Mouse (Mus musculus): ENCODE measurements at regions not wholly inside any gene's neighbourhood (a gene's known extent, or its start where the extent isn't known, plus 50 kb on each side); places are given as distances from the start of the nearest gene placed in this dataset.

DNA sequence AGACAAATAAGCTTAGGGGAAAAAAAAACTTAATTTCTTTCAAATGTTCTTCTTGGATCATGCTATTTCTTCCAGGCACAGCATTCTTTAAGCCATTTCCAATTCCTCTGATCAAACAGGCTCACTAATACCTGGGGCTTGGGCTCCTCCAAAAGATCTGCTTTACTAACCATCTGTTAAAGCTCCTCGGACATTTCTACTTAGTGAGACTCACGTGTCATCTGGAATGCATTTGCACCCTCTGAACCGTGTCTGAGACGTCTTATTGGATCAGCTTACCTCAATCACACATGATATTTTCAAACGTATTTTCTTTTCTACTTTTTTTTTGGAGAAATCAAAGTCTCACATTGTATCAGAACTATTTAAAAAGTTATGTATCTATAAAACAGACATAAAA, 132.4 kb downstream of the Npr3 start:
- DNase-seq (ENCODE audit: low read depth, low spot score), result peak; percentile 53

DNA sequence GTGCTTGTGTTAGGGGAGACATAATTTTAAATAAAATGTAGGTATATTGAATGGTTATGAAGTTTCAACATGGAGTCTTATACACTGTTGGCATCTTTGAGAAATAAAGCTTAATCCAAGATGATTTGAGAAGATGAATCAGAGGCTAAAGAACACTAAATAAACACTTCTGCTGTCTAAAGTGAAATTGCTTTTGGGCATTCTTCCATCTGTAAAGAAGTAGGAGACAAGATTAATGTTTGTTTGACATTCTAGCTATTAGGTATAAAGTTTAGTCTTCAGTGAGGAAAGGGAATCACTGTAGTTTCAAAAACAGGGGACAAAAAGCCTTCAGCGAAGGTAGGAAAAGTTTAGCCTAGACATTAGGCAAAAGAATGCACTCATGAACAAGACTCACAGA, 136.5 kb downstream of the Npr3 start:
- DNase-seq (ENCODE audit: low read depth, low spot score), result no peak

DNA sequence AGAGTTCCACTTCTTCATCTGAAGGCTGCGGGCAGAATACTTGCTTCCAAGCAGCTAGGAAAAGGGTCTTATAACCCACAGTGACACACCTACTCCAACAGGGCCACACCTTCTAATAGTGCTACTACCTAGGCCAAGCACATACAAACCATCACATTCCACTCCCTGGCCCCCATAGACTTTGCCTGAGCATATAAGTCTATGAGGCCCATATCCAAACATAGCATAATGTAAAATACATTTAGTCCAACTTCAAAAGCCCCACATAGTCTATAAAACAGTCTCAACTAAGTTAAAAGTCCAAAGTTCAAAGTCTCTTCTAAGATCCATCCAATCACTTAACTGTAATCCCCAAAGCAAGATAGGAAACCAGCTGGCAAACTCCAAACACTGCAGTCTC, 149.1 kb downstream of the Npr3 start:
- no peak for DNase-seq (ENCODE audit: low read depth, low spot score)

DNA sequence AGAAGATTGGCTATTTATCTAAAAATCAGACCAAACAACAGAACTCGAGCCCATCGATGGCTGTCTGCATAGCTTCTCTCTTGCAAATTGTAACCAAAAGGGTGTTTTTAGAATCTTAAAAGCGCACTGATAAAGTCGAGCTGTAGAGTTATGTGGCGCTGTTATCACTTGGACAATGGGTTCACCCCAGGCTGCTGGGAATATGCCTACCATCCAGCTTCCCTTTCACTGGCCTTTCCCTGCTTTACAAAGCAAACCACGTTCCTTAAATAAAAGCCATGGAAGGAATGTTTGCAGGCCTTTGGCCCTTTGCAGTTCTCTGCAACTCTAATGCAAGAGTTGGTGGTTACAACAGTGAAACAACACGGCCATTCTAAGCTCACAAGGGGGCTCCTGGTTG, 150.3 kb downstream of the Npr3 start:
- DNase-seq (ENCODE audit: low read depth, low spot score), result no peak

DNA sequence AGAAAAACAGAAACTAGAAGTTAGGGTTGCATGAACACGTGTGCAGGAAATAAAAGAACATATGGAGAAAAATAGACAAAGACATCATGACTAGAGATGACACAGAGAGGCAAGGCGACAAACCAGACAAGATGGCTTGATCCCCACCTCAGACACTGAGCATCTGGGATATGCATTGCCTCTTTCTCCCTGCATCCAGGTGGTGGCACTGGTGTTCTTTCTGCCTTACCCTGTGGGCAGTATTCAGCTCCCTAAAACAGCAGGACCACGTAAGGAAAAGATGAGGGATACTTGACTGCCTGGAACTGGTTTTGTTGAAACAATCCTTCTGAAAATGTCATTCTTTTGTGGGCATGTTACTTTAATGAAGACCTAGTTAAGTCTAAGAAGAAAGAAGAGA, 153.9 kb downstream of the Npr3 start:
- DNase-seq (ENCODE audit: low read depth, low spot score), result peak; percentile 57

DNA sequence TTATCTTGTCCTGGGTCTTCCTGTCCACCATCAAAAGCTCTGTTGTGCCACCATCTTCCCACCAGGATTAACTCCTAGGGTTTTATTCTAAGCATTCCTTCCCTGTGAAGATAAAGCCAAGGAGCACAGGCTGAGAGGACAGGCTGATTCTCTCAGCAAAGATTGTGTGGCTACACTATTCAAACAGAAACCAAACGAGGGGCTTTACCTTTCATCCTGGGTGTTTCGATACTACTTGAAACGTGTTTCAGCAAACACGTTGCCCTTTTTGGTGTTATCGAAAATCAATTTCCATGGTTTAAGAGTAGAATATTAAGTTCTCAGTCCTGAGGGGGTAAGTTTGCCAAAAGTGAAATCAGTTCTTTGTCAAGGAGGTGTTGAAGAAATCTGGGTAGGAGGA, 156.2 kb downstream of the Npr3 start:
- DNase-seq (ENCODE audit: low read depth, low spot score), result no peak

DNA sequence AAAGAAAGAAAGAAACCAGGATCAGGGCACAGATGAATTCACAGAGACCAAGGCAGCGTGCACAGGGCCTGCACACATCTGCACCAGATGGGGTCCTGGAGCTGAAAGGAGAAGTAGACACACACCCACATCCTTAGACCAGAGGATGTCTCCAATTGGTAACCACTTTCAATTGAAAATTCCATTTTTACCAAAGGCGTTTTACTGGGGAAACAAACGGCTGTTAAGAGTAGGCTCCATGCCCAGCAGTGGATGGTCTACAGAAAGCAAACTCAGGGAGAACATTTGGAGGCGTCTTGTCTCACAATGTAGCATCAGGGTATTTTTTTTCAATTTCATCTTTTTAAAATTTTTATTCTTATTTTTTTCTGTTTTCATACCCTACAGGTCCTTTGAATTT, 157.6 kb downstream of the Npr3 start:
- no peak for DNase-seq (ENCODE audit: low read depth, low spot score)

DNA sequence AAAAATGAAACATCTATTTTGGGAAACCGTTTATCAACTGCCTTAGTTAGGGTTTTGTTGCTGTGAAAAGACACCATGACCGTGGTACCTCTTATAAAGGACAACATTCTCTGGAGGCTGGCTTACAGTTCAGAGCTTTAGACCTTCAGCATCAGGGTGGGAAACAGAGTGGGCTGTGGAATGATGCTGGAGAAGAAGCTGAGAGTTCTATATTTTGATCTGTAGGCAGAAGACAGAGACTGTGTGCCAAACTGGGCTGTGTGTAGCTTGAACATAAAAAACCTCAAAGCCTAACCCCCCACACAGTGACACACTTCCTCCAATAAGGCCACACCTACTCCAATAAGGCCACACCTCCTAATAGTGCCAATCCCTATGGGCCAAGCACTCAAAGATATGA, 158.8 kb downstream of the Npr3 start:
- DNase-seq (ENCODE audit: low read depth, low spot score), result no peak

DNA sequence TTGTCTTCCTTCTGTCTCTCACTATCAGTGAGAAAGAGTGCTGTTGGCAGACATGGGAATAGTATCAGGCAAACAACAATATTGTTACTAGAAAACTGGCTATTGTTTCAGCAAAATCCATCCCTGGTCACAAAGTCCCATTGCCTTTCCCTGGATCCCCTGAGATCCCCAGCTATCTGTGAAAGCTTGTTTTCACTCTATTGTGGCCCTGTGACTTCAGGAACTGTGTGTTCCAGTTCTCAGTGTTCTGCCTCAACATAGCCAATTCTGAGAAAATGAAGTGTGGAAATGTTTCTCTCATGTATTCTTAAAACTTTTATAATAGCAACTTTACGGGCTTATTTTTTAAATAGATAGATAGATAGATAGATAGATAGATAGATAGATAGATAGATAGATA, 160.3 kb downstream of the Npr3 start:
- DNase-seq (ENCODE audit: low read depth, low spot score), result no peak

DNA sequence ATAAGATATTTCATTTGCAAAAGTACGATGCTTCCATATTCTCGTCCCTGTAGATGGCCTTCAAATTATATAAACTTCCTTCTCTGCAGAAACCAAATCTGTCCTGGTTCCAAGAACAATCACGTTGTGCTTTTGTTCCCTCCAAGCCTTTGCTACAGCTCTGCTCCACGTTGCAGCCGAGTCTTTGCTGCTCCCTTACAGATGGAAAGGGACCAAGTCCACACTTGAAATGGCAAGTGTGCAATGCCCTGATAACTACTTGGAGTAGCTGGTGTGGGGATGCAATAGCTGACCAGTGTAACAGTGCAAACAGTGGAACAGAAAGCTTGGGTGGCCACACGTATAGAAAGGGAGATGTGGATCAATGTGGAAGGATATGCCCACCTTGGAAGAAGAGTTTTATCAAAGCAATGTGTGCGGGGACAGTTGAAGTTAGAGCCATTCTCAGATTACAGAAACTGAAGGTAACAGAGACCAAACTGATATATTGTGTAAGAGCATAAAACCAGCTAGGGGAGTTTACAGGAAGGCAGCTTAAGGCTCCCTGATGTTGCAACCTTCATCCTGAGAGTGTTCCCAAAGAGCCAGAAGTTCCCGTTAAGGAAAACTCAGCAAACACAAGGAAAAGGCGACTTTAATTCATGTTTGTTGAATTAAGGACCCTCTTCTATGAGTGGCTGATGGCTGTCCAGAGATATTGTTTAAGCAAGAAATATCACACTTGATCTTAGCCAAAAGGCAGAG, 161.3 kb downstream of the Npr3 start:
- DNase-seq (ENCODE audit: low read depth, low spot score), result no peak

DNA sequence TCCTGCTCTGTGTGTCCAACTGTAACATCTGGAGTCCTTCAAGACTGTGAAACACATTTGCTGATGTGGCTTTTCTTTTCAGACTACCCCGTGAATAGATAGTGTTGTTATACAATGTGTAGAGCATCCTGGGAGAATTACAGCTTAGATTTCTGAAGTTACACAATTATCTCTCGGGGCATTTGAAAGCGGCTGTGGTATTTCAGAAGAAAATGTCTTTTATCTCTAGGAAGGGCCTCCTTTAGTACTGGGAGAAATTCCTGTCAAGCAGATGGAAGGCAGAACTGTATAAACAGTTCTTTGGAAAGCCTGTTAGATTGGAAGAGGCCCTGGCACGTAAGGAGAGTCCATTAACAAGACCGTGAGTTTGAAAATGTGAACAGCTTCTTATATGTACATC, 162.2 kb downstream of the Npr3 start:
- DNase-seq (ENCODE audit: low read depth, low spot score), result no peak

DNA sequence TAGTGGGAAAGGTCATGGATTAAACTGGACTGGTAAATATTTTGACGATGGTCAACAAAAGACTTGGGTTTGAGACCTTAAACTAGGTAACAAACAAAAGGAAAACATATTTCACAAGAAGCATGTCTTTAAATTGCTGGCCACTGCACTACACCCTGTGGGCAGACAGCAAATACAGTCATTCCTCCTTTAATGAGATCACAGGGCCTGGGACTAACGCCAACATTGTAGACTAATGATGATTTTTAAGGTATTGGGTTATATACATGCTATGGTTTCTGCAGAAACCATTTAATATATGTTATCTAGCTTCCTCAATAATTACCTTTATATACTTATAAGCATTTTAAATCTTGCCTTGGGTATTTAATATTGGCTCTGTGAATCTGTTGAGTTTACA, 162.8 kb downstream of the Npr3 start:
- no peak for DNase-seq (ENCODE audit: low read depth, low spot score)

DNA sequence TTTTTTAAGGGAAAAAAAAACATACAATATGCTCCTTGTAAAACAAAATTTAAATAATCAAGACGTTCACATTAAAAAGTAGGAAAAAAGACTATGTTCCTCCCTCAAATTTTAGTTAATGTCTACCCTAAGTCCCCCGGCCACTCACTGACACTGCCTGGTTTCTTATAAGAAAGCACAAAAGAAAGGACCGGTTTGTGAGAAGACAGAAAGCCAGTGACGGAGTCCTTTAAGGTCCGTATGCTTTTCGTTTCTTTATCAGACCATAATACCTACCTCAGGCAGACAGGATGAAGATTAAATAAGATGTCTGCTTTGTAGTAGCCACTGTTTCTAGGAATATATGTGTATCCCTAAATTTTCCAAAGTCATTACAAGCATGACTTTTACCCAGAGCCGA, 164.3 kb downstream of the Npr3 start:
- no peak for DNase-seq (ENCODE audit: low read depth, low spot score)

DNA sequence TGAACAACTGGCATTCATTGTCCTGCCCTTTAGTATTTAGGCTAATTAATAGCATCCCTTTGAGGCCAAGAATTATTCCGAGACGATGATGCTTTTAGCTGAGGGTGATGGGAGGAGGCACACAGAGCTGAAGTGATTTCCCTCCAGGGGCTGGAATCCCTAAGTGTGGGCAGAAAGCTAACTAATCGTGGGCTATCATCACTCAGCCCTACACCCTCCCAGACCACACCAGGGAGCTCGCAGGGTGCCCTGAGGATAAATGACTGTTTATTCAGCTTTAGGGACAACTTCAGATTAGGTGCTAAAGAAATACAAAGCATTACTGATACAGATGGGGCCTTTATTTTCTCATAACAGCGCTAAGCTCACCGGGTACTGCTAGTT, 164.7 kb downstream of the Npr3 start:
- peak; percentile 23 for DNase-seq (ENCODE audit: low read depth, low spot score)

DNA sequence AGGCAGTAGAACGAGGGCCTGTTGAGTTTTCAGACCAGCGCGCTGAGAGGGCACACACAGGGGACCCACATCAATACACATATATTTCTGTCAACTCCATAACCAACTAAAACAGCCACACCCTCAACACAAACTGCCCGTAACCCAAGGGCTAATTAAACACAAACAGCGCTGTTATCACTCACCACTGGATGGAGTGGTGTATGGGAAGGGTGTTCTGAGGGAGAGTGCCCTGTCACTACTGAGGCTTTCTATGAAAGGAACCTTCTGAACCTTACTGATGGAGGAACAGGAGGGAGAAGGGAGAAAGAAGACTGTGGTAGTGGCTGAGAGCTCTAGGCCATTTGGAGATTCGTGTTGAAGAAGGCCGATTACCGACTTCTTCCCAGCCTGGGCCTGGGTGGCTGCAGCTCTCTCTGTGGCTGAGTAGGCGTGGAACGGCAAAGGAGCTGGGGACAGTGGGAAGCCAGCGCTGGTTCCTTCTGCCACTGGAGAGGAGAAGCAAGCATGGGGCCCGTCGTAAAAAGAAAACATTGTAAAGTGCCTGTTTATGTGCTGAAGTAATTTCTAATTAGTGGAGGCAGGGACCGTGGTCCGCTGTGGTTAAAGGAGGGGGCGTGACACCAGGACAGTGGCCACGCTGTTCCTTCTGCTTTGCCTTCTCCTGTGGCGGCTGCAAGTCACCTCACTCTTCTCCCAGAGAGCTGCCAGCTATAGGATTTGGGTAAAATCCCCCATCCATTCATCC, 165.3 kb downstream of the Npr3 start:
- DNase-seq (ENCODE audit: low read depth, low spot score), result peak; percentile 13

DNA sequence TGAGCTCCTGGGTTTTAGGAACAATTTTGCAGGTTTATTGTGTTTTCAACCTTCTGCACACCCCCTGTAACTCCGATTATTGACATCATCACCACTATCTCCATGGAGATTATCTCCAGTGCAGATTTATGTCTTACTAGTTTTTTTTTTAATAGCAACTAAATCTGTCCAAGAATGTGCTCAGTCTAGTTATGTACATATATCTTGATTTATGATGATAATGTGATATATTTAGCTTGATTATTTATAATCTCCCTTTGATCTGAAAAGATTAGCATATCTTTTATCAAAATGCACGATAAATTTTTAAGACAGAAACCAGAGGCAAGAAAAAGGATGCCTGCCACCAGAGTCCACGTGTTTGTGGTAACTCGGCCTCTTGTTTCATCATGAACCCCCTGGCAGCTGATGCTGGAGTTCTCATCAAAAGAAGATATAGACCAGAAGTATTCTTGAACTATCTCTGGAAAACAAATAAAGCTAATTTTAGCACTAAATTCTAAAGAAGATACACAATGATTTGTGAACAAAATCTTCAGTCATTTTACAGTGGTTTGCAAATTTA, 169.6 kb downstream of the Npr3 start:
- no peak for DNase-seq (ENCODE audit: low read depth, low spot score)

DNA sequence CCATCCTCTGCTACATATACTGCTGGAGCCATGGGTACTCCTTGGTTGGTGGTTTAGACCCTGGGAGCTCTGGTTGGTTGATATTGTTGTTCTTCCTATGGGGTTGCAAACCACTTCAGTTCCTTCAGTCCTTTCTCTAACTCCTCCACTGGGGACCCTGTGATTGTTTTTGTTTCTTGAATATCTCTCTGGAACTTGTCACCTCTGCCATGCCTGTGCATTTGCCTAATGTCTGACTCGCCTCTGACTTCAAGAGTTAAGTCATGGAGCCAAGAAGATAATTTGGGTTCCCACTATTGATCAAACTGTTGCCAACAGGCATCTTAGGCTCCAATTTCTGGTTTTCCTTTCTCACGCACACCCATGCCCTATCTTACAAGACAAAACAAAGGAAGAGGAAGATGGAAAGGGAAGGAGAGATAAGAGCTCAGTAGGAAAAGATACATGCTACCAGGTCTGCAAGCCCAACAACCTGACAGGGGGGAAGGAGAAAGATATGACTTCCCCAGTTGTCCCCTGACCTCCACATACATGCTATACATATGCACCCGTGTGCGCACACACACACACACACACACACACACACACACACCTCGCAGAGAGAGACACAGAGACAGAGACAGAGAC, 172.3 kb downstream of the Npr3 start:
- DNase-seq (ENCODE audit: low read depth, low spot score), result no peak

DNA sequence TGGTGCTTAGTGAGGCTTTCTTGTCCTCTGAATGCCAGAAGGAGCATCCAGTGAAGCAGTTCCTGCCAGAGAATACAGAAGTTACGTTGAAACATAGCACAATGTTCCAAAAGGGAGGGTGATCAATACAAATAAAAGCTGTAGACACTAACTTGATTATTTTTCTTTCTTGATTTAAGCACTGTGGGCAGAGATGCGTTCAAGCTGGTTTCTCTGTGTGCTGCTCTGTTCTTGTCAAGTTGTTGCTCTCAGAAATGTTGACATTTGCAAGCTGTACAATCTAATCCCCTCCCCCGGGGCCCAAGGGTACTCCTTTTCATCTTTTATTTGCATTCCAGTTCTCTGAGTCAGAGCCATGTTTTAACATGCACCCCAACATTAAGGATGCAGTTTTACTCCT, 177.7 kb downstream of the Npr3 start:
- DNase-seq (ENCODE audit: low read depth, low spot score), result no peak

DNA sequence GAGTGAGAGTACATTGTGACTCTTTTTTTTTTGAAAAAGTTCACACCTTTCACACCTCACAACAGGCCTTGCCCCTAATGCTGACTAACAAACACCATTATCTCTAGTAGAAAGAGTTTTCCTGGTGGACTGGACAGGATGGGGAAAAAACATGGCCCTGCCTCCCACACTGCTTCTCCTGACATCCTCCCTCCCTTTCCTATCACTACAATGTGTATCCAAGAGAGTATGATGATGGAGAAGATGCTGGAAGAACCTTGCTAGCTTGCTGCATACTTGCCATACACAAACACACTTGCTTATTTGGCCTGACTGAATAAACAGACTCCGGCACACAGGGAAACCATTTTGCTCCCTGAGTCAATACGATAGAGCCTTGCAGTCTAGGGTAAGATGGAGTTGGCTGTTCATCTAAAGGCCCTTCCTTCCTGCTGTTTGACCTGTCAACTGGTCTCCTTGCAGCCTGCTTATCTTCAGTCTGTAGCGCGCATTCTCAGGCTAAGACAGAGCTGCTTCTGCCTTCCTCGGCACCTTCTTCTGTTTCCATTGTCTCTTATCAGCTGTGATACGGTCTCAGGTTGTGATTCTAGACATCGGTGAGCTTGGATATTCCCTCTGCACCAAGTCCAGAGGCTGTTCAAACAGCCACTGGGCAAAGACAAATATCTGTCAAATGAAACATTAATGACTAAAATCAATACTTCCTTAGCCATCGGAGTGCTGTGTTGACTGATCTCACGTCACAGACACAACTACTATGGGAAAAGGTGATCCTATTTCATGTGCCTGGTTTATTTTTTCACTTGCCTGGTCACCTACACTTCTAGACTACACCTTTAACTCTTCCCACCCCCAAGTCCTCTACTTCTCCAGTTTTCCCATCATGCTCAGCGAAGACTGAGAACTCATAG, 181.2 kb downstream of the Npr3 start:
- no peak for DNase-seq (ENCODE audit: low read depth, low spot score)

DNA sequence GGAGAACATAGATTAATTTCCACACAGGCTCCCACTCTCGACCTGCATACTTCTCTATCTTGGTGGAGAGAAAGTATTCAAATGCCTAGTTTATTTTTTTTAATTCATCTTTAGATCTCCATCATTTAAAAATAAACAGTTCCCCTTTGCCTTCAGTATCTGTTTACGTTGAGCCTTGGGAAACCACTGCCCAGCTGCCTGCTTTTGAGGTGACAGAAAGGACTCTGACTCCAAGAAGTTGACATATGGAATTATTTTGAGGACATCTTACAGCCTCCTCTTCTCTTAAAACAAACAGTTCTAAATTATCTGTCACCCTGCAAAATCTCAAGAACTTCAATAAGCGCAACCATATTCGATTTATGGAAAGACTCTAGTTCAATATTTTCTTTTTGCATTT, 186.4 kb downstream of the Npr3 start:
- no peak for DNase-seq (ENCODE audit: low read depth, low spot score)

DNA sequence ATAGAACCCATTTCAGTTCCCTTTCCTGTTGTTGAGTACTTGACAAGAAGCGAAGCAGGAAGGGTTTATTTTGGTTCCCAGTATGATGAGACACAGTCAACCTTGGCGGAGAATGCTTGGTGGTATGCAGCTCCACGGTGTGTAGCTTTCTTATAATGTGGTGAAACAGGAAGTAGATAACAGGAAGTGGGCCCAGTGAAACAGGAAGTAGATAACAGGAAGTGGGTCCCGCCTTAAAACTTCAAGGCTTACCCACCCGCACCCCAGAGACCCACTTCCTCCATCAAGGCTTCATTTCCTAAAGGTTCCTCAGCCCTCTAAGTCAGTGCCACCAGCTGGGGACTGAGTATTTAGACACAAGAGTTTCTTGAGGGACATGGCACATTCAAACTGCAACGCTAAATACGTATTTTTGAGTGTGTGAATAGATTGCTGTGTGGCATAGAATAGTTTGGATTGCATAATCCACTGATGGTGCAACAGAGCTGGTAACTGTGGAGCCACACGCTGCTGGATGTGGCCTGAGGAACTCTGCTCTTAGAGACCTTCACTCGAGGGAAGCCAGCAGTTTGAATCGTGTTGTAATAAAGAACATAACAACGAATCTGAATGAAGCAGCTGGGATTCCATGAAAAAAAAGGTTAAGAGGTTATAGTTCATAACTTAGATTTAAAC, 190.8 kb downstream of the Npr3 start:
- no peak for DNase-seq (ENCODE audit: low read depth, low spot score)

Data from mesoderm, embryonic 11.5 days (tissue).